Mouse (Mus musculus) ZHBTc4 (cell line): ENCODE results near the gene Scn3b.

Experiments
- DNase-seq: peaks from one replicate; pipeline ENCODE4 v3.0.0-alpha.2; 2011; ENCODE audit warnings: low read depth, low spot score

The Scn3b gene

DNA sequence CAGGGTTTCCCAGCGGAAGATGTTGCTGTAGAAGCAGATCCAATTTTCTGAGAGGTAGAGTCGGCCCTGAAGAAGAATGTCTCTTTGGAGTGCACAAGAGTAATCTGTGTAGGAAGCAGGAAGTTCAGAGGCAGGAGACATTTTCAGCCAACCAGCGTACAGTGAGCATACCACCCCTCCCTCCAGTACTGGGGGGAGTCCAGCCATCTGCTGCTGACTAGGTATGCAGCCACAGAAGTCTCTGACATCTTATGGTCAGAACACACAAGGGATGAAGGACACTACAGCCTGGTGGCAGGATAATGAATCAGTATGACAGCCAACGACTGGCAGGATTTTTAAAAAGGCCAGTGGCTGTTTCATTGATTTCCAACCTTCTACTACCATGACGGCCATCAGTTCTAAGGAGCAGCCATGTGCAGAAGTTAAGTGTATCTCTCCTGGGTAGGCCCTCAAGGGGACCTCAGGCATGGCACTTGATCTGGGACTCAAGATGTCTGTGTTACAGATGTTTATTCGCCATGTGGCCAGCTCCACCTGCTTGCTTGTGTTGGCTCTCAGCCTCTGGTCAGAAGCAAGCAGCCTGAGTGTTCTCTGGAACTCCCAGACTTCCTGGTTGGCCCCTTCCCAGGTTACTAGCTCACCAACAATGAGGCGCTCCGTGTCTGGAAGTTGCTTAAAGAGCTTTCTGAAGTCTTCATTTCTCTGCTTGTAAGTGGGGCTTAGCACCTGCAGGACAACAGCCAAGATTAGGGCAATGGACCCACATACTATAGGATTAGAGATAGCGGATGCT is 48.0 kb downstream of the Scn3b start:
- DNase-seq = no peak

DNA sequence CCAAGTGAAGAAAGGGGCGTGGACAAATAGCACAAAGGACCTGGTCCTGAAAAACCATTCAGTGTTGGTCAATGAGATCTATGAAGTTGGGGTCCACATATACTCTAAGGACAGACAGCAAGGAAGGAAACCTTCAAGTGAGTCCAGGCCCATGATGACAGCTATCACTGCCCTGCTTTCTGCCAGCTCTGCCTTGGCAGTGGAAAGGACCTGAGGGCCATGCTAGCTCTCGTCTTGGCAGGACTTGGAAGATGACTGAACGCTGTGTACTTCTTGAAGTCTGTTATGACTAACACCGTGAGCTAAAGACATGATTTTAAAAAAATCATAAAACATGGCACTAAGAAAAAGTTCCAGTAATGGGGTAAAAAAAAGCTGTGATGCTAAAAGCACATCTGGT is 48.7 kb downstream of the Scn3b start:
- DNase-seq = no peak

DNA sequence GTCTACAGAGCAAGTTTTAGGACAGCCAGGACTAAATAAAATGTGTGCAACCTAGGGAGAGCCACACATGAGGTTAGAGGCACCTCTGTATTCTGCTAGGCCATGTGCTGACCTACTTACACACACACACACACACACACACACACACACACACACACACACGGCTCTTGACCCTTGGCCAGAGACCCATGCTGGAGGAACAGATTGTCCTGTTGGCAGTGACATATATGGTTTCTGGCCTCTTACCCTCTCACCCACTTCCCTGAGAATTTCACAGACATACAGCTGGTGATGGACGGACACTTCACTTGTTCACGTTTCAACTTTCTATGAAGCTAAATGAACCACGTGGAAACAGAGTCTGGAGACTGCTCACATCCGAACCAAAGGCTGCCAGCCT is 49.8 kb downstream of the Scn3b start:
- no peak for DNase-seq

DNA sequence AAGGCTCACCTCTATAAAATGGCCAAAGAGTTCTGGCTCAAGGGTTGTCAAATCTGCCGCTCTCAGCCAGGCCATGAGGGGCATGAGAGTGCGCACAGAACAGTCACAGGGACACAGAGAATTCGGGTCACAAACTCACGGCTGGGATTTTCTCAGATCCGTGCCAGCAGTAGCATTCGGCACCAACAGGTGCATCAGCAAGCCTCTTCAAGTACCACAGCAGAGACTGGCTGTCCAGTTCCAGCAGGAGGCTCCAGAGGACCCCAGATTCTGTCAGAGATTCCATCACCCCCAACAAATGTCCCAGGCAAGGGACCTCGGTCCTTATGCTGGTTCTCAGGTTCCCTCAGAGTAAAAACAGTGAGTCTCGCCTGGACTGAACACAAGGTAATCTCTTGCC is 51.4 kb downstream of the Scn3b start:
- DNase-seq = no peak

DNA sequence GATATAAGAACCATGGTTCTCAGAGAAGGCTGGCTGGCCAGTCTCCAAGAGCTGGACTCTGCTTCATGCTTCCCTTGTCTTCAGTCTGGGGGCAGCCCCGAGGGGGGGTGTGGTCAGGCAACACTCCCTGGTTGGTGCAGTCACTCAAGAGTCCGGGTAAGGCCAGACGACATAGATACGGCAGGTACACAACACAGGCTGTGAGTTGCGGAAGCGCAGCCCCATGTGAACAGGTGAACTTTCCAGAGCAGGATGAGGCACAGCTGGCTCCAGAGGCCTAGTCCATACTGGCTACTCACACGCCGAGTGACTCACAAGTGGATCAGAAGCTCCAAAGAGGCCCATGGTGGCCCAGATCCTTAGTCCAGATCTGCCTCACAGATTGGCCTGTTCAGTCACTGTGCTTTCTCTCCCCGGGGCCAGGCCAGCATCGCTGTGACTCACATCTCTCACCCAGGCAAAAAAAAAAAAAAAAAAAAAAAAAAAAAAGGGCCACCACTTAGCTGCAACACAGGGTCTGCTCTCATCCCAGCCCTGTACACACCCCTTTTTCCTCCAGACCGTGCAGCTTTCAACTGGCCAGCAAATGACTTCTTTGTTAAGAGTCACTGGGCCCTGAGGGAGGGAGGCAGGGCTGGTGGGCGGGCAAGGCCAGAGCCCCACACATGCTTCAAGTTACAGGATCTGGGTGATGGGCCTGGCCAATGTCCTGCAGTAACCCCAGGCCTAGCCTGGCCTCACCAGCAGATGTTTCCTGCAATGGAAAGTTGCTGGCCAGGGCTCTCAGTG is 52.1 kb downstream of the Scn3b start:
- no peak for DNase-seq

DNA sequence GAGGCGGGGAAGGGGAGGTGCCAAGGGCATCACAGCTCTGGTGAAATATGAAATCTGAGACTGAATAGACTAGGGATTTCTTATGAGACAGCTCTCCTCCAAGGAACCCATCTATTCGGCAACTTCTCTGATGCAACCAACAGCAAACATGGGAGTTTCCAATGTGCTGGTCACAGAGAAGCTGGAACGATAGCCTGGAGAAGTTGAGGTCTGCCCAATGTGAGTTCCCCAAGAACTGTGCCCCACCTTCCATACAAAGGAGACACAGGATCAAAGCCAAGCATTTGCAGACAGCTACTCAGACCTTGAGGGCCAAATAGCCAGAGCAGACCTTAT is 52.6 kb downstream of the Scn3b start:
- DNase-seq = no peak

DNA sequence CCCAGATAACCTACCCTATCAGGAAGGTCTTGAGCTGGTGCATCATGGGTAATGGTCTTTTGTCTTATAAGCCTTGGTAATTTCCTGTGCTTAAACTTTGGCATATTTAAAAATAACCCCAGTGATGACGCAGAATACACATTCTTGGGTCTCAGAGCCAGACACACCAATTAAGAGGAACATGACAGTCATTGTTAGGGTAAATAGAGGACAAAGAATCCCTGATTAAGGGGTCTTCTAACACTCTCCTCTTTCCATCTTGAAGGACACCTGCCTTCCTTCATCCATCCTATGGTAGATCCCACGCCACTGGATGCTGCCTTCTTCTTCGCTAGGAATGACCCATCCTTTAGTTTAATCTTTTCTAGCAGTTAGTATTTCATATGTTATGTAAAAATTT is 53.4 kb downstream of the Scn3b start:
- DNase-seq = no peak

DNA sequence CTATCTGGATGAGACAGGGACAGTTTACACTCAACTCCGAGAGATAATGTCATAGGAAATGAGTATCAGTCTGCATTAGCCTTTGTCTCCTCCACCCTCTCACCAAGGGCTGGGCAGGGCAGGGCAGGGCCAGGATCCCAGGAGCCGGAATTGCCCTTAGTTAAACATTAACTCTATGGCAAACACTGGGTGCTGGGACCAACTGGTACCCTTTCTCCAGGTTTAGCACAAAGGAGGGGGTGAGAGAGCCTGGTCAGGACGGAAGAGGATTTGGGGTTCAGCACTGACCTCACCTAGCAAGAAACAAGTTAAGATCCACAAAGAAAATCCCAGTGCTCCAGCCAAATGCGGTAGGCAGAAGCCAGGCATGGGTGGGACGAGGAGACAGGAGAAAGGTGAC is 54.2 kb downstream of the Scn3b start:
- DNase-seq = no peak

DNA sequence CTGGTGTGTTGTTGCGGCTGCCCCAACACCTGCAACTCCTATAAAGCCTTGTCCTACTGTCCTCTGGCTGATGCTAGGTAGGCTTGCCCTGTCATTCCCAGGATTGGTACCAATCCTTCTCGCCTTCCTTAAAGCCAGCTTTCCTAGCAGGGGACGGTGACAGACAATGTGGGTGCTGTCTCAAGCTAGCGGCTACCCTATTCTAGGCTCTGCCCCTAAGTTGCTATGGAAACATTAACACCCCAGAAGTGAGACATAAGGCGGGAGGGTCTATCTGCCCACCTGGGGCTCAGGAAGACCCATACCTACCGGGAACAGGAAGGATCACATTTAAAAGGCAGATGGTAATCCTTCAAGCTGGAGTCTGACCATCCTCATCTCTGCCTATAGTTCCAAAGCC is 54.8 kb downstream of the Scn3b start:
- DNase-seq = no peak

DNA sequence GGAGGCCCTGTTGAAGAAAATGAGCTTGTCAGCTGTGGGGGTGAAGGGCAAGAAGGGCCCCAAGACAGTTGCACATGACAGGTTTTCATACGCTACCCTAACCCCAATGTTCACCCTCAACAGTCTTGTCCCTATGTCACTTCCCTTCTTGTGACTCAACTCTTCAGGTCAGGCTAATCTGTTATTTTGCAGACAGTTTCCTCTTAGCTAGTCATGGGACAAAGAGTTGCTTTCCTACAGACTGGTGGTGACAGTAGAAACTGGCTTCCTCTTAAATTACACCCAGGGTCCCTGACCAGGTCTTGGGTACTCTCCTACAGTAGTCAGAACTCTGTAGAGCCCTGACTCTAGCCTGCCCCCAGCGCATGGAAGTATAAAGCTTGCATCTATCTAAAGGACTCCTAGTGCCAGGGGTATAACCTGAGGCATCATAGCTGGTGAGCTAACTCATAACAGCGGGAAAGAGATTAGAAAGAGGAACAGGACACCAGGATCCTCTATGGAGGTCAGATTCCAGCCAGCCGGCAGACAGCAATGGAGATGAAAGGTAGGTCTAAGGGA is 55.3 kb downstream of the Scn3b start:
- DNase-seq = no peak

DNA sequence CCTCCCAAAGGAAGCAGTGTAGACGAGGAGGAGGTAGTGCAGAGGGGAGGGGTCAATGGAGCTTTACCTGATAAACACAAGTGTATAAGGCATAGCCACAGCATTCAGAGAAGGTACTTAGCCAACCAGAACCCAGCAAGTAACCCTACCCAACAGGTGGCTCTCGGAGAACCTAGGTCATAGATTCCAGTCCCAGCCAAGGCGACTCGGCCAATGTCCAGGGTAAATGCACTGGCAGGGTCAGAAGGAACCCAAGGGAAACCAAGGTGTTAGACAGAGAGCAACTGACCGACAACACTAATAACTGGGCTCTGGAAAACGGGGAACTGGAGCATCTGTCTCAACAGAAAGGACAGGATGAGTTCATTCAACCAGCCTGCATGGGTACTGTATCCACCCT is 55.8 kb downstream of the Scn3b start:
- DNase-seq = no peak

DNA sequence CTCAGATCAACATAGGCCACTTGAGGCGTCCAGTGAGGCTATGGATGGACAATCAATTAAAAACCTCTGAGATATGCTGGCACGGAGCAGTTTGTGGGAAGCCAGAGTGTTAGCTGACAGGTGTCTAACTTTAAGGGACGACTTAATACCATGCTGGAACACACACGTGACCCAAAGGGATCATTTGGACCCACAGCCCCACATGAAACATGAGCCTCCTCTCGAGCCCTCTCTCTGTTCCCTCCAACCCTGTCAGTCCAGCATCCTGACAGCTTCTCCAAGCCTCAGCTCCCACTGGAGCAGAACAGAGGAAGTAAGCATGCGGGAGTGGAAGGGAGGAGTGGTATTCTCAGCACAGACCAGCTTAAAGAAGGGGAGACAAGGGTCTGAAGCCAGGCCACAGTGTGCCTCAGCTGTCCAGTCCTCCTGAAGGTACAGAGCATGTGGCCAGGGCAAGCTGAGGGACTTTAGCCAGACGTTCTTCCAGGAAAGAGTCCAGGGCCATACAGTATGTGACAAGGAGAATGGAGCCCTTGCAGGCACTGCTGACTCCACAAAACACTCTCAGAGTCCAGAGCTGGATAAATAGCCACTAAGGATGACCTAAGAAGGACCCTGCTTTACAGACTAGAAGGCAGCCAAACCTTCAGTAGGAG is 57.4 kb downstream of the Scn3b start:
- no peak for DNase-seq

DNA sequence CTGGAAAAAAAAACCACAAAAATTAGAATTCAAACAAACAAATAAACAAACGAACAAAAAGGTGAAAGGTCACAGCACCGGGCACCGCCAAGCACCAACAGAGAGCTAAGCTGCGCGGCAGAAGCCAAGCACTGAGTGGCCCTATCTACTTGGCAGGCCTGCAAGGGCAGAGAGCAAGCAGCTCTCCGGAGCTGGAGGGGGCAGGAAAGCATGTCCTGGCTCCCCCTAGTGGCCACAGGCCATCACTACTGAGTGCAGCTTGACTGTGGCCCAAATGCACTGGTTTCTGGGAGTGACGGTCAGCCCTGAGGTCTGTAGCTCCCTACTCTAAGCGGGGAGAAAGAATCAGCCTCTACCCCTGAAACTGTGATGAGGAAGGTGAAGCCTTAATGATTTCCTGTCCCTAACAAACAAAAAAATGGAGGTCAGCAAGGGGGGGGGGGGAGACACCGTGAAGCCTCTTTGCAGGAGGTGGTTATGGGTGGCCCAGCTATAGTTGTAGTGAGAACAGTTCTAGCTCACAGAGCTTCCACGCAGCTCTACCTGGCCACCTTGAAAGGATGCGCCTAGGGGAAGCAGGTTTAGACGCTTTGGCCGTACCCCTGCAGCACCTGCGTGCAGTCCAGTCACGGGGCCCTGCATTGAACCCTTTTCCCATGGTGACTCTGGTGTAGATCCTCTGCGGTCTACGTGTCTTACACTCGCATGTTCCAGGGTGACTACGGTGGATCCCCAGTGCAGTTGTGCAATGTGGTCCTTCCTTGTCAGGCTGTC is 61.8 kb downstream of the Scn3b start:
- DNase-seq = peak; percentile 94

DNA sequence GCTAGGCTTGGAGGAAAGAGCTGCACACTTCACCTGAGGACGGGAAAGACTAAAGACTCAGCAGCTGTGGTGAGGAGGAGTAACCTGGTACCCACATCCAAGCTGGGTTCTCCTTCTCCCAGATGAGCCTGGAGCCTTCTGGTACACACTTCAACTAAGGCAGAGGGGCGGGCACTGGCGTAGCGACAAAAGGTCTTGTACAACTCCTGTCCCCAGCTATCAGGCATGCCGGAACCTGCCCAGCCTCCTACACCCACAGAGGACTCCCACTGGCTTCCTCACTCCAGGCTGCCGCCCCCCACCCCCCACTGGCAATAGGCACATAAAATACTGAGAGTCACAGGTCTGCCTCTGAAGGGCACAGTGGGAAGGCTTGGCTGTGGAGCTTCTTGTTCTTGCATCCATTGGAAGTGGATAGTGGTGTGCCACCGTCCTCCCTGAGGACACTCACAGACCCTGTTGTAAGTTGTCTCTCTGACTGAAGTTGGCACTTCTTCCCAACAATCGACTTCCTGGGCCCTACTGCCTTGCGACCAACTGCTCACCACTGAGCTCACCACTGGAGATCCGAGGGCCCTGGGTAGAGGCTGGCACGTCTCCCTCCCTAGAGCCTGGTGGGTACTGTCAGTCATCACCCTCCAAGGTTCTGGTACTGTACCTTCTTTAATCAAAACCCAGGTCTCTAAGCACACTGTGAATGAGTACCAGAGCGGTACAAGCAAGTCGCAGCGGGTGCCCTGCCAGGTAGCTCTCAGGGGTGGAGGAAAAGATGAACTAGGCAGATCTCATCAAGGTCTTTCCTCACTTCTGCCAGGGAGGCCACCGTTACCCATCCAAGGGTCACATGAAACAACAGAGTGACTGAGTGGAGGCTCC is 62.6 kb downstream of the Scn3b start:
- DNase-seq = peak; percentile 33

DNA sequence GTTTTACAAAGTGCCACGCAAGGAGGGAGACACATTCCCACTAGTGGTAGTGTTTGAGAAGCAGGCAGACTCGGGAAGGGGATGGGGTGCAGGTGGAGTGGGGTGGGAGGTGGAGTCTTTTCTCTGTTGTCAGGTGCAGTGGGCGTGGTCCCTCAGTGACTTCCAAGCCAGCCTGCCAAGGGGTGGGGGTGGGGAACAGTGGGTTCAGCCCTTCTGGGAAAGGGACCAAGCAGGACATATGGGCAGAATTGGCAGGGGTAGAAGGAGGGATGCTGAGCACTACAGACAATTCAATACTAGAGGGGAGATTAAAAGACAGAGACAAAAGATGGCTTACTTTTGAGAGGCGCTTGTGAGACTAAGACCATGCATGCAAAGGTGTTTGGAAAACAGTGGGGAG is 63.3 kb downstream of the Scn3b start:
- DNase-seq = peak; percentile 35

DNA sequence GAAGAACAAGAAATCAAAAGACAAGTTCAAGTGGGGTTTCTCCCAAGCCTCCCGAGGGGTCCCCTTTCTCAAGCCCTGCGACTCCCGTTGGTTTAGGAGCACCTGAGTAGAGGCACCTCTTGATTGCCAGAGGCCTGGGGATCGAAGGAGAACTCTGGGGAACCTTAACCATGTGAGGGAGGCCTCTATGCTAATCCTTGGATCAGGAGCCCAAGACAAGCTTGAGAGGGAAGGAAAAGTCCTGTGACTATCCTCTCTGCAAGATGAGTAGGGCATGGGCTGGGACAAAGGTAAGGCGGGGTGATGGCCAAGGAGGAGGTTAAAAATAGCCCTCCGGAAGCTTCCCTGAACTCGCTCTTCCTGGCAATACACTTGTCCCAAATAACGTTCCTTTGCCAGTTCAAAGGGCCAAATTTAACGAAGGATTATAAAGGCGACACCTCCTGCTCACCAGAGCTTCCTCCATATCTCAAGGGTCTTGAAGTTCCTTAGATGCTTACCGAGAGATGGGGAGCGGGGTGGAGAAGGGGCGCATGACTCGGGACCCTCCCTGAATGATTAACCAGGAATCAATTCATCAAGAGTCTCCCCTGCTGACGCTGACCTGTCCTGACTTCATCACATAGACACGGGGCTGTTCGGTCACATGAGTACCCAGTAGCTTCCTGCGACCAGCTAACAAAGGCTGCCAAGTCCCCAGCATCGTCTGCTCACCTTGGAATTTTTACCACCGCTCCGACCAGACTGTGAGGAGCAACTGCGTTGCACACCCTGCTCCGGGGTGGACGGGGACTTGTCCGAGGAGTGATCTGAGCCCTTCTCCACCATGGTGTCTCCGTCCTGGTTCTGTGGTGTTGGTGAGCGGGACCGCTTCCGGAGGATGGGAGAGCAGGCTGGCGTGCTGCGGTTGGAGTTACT is 64.0 kb downstream of the Scn3b start:
- no peak for DNase-seq

DNA sequence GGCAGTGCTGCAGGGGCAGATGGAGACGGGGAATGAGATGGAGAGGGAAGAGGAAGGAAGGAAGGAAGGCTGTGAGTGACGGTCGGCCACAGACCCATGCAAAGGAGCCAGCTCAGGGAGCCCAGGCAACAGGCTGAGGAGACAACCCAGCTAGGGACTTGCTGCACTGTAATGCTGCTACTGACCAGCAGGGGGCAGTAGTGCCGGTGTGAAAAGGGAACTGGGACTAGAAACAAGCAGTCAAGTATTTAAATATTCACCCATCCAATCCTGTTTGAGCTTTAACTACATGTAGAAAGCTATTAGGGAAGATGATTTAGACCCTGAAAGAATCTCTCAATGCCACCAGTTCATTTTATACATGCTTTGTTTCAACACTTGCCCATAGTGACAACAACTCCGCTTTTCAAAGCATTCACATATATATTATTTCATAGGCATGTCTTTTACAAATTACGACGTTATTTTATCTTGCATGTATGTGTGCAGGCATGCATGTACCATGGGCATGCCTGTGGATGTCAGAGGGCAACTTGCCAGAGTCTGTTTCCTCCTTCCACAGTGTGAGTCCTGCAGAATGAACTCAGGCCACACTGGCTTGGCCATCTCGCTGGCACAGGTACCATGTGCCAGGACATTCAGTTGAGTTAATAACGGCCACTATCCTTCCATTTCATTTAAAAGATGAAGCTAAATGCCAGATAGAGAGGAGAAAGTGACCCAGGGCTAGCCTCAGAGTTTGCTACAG is 64.8 kb downstream of the Scn3b start:
- DNase-seq = peak; percentile 93

DNA sequence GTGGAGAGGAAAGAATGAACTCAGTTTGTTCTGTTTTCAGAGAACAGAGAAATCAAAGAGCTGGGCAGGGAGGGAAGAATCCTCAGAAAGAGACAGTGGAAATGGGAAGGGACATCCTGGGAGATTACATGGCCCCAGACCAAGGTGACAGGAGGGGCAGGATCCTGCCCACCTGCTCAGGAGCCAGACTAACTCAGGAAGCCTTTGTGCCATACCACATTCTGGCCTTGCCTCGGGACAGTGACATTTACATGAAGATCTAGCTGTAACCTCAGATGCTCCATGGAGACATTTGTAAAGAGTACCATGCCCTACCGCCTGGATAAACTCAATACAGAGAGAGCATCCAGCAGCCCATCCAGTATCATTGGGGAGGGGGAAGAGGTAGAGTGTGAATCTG is 65.6 kb downstream of the Scn3b start:
- DNase-seq = no peak

DNA sequence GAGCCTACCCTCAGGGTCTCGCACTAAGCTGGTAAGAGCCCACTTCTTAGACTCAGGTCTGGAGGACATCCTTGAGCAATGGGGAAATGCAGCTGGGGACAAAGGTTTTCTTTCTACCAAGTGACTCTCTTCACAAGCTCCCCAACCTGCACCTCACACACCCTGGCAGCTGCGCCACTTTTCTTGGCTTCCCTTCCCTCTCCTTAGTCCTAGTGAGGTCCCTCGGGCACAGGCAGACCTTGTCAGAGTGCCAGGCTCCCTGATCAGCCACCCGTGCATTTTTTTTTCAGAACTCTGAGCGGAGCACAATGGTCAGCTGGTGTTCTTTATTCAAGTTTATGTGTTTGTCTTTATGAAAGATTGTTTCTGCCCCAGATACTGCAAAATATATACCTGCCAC is 67.7 kb downstream of the Scn3b start:
- no peak for DNase-seq
